Mouse (Mus musculus) liver, adult 2 months (tissue): ENCODE measurements at regions not wholly inside any gene's neighbourhood (a gene's known extent, or its start where the extent isn't known, plus 50 kb on each side); places are given as distances from the start of the nearest gene placed in this dataset.

ENCODE experiments used
- CTCF ChIP-seq: fragments of 200-500 bp; IDR thresholded peaks from 2 replicates; pipeline ENCODE4 v1.5.1; 2011; ENCODE audit warnings: low read depth, low read length, control low read depth
- POLR2A ChIP-seq: fragments of 200-500 bp; IDR thresholded peaks from 2 replicates; pipeline ENCODE4 v1.6.1; 2011; ENCODE audit warnings: low read length, control low read depth; ENCODE audit not compliant: insufficient read depth; ENCODE audit errors: extremely low read depth

GRCm38 (mm10) chr5:119615681-119616080 is 54.8 kb upstream of the Tbx3 start:
- TF ChIP-seq CTCF (no peak), POLR2A (no peak)
